Mouse (Mus musculus): ENCODE data around the gene Bak1.

GRCm38 (mm10) chr17:27063717-27064116 is 34.9 kb upstream of the Bak1 start:
- no peak for TF ChIP-seq CTCF (IDR thresholded peaks at IDR 0.05; ENCODE audit: extremely low read depth, insufficient read depth, insufficient read length, insufficient replicate concordance)
- TF ChIP-seq POLR2A (IDR thresholded peaks at IDR 0.05; ENCODE audit: low read depth, low read length): no peak
